Mouse (Mus musculus) ES-Bruce4 (cell line): ENCODE results near the gene Pcbd2. TPM values are rescaled to one million over a fixed set of nuclear protein-coding genes. Genes with fewer than 3 reads are reported as not detected.
"Not testable (repeated sequence)": the region's sequence is repeated elsewhere in the genome, so short reads cannot be mapped to it uniquely, and the experiment has no call there.

Experiments
- H3K27ac ChIP-seq: 2 replicates; pipeline ENCODE4 v1.5.1; 2012; ENCODE audit warnings: low read length, inconsistent platforms; ENCODE audit not compliant: insufficient read depth
- H3K27me3 ChIP-seq: 2 replicates; pipeline ENCODE4 v1.6.1; 2012; ENCODE audit warnings: mild to moderate bottlenecking, low read length, inconsistent platforms; ENCODE audit not compliant: control insufficient read depth, poor library complexity, insufficient read depth, severe bottlenecking
- H3K36me3 ChIP-seq: 2 replicates; pipeline ENCODE4 v1.6.1; 2012; ENCODE audit warnings: inconsistent platforms, mild to moderate bottlenecking, low read length, moderate library complexity; ENCODE audit not compliant: control insufficient read depth, poor library complexity, insufficient read depth, severe bottlenecking
- H3K4me1 ChIP-seq: one replicate; pipeline ENCODE4 v1.8.1; 2011; ENCODE audit warnings: low read length; ENCODE audit not compliant: control insufficient read depth, insufficient read depth
- H3K4me3 ChIP-seq: 2 replicates; pipeline ENCODE4 v1.5.1; 2011; ENCODE audit warnings: low read depth, mild to moderate bottlenecking, low read length
- H3K9ac ChIP-seq: 2 replicates; pipeline ENCODE4 v1.6.1; 2012; ENCODE audit warnings: low read depth, mild to moderate bottlenecking, inconsistent platforms; ENCODE audit not compliant: poor library complexity, severe bottlenecking
- H3K9me3 ChIP-seq: replicated peaks from 2 replicates; pipeline ENCODE4 v1.6.1; 2012; ENCODE audit warnings: mild to moderate bottlenecking, low read length, inconsistent platforms; ENCODE audit not compliant: control insufficient read depth, poor library complexity, insufficient read depth, severe bottlenecking
- CTCF ChIP-seq: IDR thresholded peaks from one replicate; pipeline ENCODE4 v1.8.1; 2011; ENCODE audit warnings: low read depth, low read length
- EP300 ChIP-seq: IDR thresholded peaks from 2 replicates; pipeline ENCODE4 v1.6.1; 2011; ENCODE audit warnings: low read depth, low read length; ENCODE audit not compliant: insufficient read depth
- POLR2A ChIP-seq: IDR thresholded peaks from one replicate; pipeline ENCODE4 v1.8.1; 2011; ENCODE audit warnings: low read length; ENCODE audit not compliant: insufficient read depth
- polyA plus RNA-seq: library from polyadenylated mRNA; stranded (reverse); fragments of >200 nt; gene quantifications from 2 replicates; pipeline ENCODE4 v1.2.4, GENCODE M21; 2011; ENCODE audit warnings: low read depth; ENCODE audit not compliant: missing spikeins, insufficient read depth, insufficient read length

Gene Pcbd2
- polyA plus RNA-seq, 1 experiment: 16.5 TPM

GRCm38 (mm10) chr13:55692535-55693242 lies 34.5 kb upstream of the Pcbd2 start, which contains the start of gene B230219D22Rik:
B230219D22Rik (plus strand) TSS chr13:55693124.
- Histone ChIP-seq H3K4me1 (peaks cover 2% of the 10 kb centered on the region), H3K4me3 (peak within 1 kb of the TSS; percentile 94), H3K9ac (peak within 1 kb of the TSS; percentile 95), H3K36me3 (no peaks in the 10 kb centered on the region), H3K27ac (peak within 1 kb of the TSS; percentile 31), H3K9me3 (no peaks in the 10 kb centered on the region), H3K27me3 (no peaks in the 10 kb centered on the region)
- no peak for TF ChIP-seq CTCF
- TF ChIP-seq POLR2A: peak; percentile 94
- 0 out of 2 replicates have a peak, but pooled peaks have one; percentile 55 for TF ChIP-seq EP300

DNA sequence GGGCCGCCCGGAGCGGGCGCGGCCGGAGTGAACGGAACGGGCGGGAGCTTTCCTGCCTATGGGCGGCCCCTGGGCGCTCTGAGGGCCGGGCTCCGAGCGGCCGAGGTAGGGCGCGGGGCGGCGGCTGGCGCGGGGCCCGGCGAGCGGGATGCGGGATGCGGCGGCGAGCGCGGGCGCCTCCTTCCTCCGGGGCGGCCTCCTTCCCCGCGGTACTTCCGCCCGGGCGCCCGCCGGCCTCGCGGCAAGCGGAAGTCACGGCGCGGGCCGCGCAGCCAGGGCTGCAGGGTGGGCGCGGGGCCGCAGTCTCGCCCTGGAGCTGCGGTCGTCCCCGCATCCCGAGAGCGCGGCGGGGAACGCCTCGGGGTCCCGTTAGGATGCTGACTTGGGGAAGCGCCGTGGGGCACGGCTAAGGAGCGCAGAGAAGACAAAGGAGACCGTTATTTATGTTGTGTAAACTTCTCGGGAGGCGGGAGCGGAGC lies 33.9 kb upstream of the Pcbd2 start:
- H3K27me3 ChIP-seq: no peaks in the 10 kb centered on the region
- TF ChIP-seq POLR2A (no peak), CTCF (no peak), EP300 (no peak)

GRCm38 (mm10) chr13:55694110-55694509 lies 33.1 kb upstream of the Pcbd2 start:
- Histone ChIP-seq H3K9ac (peak overlapping the region; percentile 95), H3K36me3 (peaks cover 9% of the 10 kb centered on the region), H3K27ac (0 out of 2 replicates have a peak overlapping the region, but pooled peaks have one; percentile 31), H3K4me3 (peak overlapping the region; percentile 67), H3K4me1 (peaks cover 2% of the 10 kb centered on the region), H3K9me3 (no peaks in the 10 kb centered on the region), H3K27me3 (no peaks in the 10 kb centered on the region)
- TF ChIP-seq POLR2A (no peak), EP300 (no peak), CTCF (no peak)

More for the DNA sequence above, 33.9 kb upstream of the Pcbd2 start:
- peak overlapping the region; percentile 94 for H3K4me3 ChIP-seq
- peaks cover under 1% of the 10 kb centered on the region for H3K36me3 ChIP-seq
- H3K27ac ChIP-seq: peak overlapping the region; percentile 7
- no peaks in the 10 kb centered on the region for H3K9me3 ChIP-seq
- H3K4me1 ChIP-seq: peaks cover 2% of the 10 kb centered on the region
- H3K9ac ChIP-seq: peak overlapping the region; percentile 95

DNA sequence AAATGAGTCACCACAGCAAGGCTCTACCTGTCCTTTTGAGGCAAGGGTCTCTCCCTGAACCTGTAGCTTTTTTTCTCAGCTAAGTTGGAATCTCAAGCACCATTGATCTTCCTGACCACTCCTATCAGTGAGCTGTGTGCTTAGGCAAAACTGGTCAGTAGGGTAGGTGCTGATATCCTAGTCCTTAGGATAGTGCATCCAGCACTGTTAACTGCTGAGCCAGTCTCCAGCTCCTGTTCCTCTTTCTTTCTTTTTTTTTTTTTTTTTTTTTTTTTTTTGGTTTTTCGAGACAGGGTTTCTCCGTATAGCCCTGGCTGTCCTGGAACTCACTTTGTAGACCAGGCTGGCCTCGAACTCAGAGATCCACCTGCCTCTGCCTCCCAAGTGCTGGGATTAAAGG lies 31.2 kb upstream of the Pcbd2 start:
- peaks cover 26% of the 10 kb centered on the region for H3K36me3 ChIP-seq
- not testable (repeated sequence) for H3K9ac ChIP-seq, H3K4me1 ChIP-seq, H3K9me3 ChIP-seq, H3K27ac ChIP-seq, H3K27me3 ChIP-seq, H3K4me3 ChIP-seq

GRCm38 (mm10) chr13:55704301-55704700 lies 22.9 kb upstream of the Pcbd2 start:
- H3K36me3 ChIP-seq: peaks cover 29% of the 10 kb centered on the region
- H3K9ac ChIP-seq: no peak overlapping the region
- H3K27me3 ChIP-seq: no peaks in the 10 kb centered on the region
- H3K4me1 ChIP-seq: no peaks in the 10 kb centered on the region
- no peak overlapping the region for H3K27ac ChIP-seq
- no peak overlapping the region for H3K4me3 ChIP-seq
- TF ChIP-seq EP300 (no peak), CTCF (no peak), POLR2A (no peak)
- no peaks in the 10 kb centered on the region for H3K9me3 ChIP-seq

- Histone ChIP-seq H3K27me3 (no peaks in the 10 kb centered on the region), H3K4me1 (no peaks in the 10 kb centered on the region), H3K27ac (no peak overlapping the region), H3K36me3 (no peaks in the 10 kb centered on the region), H3K9ac (no peak overlapping the region), H3K9me3 (no peaks in the 10 kb centered on the region), H3K4me3 (no peak overlapping the region)
- TF ChIP-seq CTCF (no peak), POLR2A (no peak), EP300 (no peak)
Observed at GRCm38 (mm10) chr13:55712846-55713245, 14.3 kb upstream of the Pcbd2 start.
